Mouse (Mus musculus) thymus, postnatal 0 days (tissue): ENCODE measurements at regions not wholly inside any gene's neighbourhood (a gene's known extent, or its start where the extent isn't known, plus 50 kb on each side); places are given as distances from the start of the nearest gene placed in this dataset.

ENCODE experiments used
- DNase-seq: peaks from one replicate; pipeline ENCODE4 v3.0.0-alpha.2; 2015; ENCODE audit warnings: low spot score

DNA sequence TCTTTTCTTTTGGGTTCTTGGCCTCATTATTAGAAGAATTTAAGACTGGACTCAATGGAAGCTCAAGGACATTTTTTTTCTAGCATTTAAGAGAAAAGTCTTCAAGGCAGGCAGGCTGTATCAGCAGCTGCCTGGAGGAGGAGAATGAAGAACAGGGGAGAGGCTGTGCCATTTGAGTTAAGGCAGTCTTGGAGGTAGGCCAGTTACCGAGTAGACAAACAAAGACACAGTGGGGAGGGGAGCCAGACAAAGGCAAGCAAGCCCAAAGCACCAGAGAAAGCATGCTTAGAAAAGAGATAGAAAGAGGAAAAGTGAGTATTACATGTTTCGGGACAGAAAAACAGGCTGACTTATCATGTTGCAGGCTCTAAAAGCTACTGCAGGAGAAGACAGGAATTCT lies 392.0 kb downstream of the Igsf11 start:
- DNase-seq = no peak

DNA sequence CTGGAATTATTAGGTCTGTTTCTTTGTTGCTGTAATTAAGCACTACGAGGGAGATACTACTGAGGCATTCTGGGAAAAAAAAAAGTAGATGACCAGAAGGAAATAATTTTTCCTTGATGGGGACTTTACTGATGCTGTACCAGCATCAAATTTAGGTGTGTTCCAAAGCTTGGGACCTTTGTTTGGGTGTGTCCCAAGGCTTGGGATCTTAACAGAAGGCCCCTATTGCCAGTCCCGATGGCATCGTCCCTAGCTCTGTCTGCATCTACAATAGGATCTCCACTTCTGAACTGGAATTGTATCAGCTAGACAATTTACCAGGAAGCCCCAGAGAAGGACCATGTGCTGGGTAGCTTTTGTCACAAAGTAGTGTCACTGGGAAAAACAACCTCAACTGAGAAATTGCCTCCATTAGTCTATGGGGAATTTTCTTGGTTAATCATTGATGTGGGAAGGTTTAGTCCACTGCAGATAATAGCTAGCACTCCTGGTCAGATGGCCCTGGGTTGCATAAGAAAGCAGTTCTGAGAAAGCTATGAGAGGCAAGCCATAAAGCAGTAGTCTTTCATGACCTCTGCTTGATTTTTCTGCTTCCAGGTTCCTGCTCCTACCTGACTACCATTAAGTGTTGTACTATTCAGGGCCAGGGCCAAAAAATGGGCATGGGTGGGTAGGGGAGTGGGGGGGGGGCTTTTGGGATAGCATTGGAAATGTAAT lies 392.7 kb downstream of the Igsf11 start:
- DNase-seq = no peak

DNA sequence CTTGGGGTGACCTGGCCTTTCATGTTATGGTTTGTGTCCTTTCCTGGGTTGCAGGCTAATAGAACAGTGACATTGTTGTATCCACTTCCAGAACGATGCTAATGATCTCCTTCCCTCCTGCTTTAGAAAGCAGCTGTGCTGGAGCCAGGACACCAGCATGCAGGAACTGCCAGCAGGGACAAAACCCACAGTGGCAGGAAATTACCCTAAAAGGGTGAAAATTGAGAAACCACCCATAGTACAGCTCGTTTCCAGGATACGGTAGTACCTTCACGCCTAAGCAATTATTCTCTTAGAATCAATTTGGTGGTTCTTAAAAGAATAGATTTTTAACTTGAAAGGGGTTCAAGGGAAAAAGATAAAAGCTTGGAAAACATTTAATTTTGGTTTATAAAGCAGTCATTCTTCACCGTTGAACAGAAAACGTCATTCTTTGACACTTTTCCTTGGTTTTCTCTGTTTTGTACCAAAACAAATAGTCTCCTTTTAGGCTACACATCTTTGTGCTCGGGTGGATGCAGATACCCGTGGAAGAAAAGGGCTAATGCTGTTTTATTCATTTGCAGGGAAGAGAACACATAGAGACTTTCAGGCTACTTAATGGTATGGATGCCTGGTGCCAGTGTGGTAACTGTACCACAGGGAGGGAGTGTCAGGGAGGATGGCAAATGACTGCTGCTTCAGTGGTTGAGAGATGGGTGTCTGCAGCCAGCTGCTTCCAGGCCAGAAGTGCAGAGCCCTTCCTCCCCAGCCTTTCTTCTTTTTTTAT lies 394.5 kb downstream of the Igsf11 start:
- DNase-seq = no peak

DNA sequence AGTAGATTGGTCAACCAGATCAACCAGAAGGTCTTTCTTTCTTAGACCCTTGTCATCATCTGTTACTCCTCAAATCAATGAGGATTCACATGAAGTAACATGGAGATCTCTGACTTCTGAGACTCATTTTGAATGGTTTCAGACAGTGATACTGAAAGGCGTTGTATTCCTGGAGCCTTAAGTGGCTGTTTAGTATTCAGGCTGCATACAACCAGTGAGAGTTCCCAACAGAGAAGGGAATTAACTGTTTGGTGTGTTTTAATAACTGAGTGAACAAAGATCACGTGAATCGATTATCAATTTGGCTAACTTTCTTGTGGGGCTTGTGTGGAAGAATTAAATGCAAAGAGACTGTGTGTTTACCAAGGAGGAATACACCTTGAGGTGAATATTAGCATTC lies 406.4 kb downstream of the Igsf11 start:
- DNase-seq = no peak

DNA sequence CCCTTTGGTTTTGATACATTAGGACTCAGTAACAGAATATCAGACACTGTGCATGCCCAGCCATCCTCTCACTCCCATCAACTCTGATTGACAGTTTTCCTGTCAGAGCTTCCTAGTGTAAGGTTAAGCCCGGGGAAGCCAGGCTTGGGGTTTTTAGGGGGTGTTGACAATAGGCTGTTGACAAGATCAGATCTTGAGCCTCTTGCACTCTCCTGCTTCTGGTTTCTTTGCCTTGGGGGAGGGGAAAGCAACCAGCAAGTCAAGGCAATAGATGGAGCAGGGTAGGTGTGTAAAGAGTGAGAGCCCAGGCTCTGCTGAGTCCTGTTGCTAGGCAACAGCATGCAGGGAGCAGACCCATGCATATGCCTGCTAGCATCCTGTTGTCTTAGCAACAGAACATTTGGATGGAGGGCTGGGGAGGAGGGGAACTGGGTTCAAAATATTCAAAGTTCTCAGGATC lies 410.5 kb downstream of the Igsf11 start:
- DNase-seq = no peak

DNA sequence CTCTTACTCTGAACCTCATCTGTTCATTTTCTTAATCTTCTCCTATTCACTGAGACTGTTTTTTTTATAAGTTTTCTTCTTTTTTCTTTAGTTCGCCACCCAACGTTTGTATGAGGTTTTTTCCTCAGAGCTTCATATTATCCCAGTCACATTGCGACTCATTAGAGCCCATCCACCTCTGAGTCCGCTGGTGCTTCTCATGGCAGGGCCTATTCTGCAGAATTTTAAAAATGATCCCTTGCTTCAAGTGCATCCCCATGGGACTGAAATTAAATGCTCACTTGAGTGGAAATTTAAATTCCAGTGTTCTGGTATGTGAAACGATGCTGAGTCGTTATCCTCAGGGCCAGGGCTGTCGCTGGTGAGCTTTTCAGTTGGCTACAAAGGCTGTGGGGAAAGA lies 410.9 kb downstream of the Igsf11 start:
- DNase-seq = no peak

DNA sequence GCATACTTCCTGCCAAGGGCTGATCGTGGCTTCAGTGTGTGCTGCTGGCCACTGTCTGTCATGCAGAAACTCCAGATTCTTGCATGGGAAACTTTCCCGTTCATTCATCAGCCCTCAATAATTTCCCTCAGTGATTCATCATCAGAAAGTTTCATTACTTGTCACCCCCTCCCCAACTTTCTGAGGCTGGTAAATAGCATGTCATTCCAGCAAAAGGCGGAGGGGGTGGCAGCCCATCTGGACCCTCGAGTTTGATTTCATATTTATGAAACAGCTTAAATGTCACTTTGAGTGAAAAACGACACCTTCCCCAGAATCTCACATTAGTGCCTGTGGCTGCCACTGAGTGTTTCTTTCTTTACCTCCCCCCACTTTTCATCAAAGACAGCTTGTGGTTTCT lies 415.5 kb downstream of the Igsf11 start:
- no peak for DNase-seq

DNA sequence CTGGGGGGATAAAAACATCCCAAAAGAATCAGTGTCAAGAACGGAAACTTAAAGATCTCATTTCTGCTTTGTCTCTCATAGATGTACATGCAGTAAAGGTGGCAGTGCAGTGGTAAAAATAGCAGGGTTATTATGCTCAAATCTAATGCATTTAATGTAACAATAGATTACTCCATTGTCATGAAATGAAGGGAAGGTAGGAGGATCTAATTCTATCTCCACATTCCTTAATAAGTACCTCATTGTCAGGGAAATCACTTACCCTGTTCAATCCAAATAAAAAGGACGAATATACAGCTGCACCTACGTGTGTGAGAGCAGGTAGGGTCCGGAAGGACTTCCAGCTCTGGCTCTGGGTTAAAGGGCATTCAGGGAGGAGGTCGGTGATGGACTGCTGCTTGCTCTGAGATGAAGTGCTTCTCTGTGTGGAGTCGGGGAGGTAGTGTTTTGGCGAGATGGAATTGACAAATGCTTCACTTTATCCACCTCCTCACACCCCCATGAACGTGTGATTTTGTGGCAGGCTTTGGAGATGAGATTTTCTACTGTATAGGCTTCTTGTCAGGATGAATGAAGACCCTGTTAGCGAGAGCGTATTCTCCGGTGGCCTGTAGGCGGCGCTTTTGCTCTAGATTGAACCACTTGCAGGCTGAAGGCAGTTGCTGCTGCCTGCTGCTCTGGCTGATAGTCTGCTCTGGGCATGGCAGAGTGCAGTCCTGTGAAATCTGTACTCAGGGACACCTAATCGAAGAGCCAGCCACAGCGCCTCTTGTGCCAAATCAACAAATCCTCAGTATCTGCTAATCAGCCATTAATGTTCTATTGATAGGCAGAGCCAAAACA lies 424.5 kb downstream of the Igsf11 start:
- no peak for DNase-seq

DNA sequence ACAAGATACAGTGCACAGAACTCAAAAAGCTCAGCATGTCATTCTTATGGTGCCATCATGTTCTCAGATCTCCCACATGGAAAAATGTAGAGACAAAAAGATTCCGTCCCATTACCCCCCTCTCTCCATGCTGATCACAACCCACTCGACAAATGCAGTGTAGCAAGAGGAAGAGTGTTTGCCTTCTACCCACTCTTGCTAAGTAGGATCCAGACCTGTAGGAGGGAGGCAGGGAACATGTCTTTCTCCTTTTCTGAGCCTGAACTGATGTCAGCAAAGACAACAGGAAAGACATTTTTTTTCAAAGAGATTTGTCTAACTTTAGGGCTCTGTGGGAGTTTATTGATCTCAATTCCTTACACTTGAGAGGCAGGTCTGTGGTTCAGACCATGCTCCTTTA lies 433.2 kb downstream of the Igsf11 start:
- DNase-seq = no peak

DNA sequence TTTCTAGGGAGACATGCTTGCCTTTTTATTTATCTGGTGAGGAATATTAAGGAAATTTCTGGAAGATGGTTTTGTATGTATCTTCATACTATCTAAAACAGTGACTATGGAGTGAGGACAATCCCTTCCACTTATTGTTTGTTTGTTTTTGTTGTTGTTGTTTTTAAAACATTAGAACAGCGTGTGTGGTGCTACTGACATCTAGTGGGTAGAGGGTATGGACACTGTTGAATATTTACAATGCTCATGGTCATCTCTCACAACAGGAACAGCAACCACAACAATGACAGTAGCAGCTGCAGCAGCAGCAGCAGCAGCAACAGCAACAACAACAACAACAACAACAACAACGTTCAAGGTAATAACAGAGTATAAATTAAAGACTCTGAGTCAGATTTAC lies 471.2 kb downstream of the Igsf11 start:
- no peak for DNase-seq

DNA sequence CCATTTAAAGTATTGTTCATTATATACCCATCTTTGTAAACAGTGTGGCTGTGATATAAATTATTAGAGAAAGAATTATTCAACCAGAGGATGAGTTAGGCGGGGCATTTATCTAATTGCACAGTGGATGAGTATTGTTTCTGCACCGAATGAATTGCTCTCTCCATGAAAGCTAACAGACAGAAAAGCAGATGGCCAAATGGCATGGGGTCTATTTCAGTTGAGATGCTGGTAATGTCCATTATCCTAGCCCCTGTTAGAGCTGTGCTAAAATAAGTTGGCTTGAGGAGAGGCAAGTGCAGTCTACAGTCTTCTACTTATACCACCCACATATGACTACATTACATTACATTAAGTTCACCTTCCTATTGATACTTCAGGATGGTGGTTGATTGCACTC lies 475.8 kb downstream of the Igsf11 start:
- no peak for DNase-seq

DNA sequence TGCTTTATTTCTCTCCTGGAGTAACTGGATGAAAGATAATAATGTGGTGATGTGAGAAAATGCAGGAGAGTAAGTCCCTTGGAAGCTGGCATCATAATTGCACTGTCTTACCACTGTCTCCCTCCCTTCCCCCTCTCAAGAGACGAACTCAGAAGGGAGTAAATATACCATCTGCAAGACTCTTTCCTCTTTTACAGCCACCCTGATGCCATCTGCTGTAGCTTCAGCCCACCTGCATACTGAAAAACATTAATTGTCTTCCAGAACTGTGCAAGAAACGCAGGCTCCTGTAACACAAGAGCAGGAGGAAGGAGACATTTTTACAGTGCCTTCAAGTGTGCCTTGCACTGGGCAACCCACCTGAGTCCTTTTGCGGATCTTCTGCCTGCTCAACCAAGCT lies 482.1 kb downstream of the Igsf11 start:
- no peak for DNase-seq

DNA sequence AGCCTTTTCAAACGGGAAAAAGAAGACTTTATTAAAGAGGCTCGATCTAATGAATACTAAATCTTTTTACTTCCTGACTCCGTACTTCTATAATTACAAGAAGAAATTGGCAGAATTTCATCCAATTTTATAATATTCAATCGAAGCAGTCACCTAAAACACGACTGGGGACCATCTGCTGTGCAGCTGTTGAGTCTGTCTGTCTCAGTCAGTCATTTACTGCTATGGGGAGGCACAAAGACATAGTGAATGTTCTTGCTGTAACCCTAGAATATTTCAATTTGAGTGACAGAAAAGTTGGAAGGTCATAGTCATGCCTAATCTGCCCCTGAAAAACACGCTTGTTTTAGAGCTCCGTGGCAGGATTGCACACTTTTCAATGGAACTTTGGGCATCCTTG lies 487.5 kb downstream of the Igsf11 start:
- no peak for DNase-seq

DNA sequence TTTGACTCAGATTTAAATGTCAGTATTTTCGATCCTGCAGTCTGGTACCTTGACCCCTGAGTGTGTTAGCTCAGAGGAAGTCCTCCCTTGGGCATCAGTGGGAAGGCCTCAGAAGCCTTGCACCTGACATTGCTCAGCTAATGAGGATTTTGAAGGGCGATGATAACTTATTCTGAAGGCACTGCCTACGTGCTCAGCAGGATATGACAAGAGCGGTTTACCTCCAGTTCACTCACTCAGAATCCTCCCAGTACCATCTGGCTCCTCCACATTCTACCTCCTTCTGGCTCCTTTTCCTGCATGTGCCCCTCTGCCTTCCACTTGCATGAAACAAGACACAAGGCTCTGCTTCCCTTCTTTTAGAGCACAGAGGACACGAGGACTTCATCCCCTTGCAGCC lies 497.5 kb downstream of the Igsf11 start:
- DNase-seq = no peak

DNA sequence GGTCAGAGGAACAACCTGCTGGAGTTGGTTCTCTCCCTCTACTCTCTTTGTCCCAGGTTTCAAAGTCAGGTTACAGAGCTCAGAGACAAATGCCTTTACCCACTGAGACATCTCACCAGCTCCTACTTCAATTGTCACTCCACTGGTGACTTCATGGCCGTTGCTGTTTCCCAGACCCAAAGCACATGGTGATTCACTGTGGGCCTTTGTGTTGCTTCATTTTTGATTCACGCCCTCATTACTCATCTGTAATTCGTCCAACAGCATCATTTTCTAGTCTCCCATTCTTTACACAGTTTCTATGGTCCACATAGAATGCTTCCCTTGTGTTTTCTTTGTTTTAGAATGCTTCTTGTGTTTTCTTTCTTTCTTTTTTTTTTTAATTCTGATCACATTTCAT lies 498.2 kb downstream of the Igsf11 start:
- DNase-seq = no peak

DNA sequence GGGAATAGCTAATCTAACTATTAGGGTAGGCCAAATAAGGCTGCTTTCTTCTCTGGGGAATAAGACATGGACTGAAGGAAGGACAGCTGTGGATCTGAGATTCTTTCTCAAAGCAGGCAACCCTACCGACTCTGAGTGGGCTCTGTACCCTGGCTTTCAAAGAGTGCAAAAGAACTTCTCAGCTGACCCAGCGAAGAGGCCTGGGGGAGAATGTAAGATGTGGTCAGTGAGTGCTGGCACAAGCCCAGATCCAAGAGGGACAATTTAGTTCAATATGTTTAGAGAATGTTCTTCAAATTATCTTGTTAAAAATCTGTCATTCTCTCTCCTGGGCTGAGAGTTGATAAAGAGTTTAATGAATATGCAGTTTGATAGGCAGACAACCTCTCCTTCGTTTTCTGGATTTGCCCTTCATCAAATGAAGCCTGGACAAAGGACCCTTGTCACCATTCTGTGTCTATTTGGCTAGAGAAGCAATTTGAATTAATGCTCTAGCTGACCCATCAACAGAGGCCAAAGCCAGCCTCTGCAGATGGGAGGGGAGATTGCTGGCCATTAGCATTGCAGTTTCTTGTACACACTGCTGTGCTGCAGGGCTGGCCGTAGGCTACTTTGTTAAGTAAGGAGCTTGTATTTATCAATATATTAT lies 509.8 kb downstream of the Igsf11 start:
- DNase-seq = no peak

DNA sequence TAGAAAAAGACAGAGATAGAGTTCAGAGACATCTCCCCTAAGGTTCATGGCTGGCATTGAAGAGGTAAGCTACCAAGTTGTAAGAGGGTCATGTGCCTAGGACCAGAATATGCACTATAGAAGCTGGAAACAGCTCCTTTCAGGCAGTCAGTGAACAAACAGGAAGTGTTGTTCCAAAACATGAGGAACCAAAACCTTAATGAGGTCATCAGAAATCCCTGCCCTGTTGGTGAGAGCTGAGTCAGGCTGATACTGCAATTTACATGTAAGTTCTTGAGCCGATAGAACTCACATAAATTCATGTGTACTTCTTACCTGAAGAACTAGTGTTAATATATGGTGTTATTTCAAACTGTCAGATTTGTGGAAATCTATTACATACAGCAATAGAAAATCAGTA lies 539.1 kb downstream of the Igsf11 start:
- no peak for DNase-seq

DNA sequence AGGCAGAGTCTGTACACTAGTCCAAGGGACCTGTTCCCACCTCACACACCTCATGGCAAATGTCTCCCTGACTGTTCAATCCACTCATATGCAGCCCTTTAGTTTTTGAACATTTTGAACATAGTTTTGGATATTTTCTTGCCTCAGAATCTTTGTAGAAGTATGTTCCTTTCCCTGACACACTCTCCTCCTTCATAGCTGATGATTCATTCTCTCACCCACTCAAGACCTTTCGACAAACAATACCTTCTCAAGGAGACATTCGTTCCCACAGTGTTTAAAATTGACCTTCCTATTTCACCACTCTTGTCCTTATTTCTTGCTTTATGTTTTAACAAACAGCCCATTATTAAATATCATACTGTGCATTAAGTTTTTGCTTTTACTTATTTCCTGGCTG lies 538.4 kb upstream of the Lsamp start:
- DNase-seq = no peak

DNA sequence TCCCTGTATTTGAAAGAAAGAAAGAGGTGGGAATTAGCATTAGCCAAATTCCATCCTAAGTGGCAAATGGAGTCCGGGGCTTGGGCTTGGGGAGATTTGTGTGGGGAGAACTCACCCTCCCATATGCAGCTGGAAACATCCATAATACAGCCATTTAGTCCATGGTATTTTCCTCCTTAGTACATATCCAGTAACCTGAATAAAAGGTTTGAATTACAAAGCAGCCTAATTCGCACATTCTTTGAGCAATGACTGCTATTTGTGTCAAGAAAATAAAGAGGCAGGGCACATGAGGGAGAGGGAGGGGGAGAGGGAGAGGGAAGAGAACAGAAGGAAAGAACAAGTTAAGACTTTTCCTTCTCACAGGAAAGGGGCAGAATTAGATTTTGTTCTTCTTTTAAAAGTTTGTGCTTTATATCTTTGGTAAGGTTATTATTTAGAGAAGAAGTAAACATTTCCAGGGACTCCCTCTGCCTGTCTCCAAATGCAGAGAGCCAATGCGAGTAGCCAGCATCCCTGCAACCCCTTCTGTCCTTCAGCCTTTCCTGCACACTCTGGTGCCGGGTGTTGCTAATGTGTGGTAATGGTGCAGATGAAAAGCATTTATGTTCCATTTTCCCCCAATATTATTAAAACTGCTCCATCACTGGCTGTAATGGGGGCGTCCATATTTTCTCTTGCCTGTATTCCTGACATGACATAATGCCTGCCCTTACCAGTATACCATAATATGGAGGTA lies 530.6 kb upstream of the Lsamp start:
- DNase-seq = no peak
